ENCODE assay signal across 1 mouse cellular context in genomic region chr8:123628968-123629755, GRCm38 (mm10).
TF ChIP-seq lines count a peak whose summit lies in the region.

No protein-coding gene starts in this region.

TF ChIP-seq in MEL, 35 proteins besides CTCF, POLR2A, EP300 and RAD21 (continued from another document):
- no peak for TF ChIP-seq POLR2AphosphoS2 (IDR thresholded peaks at IDR 0.05; ENCODE audit: low read length)
- TF ChIP-seq SIN3A (IDR thresholded peaks at IDR 0.05; ENCODE audit: low read length), result peak; percentile 78
- TF ChIP-seq SMC3 (IDR thresholded peaks at IDR 0.05; ENCODE audit: low read depth, low read length), result peak; percentile 78
- TF ChIP-seq GATA1 (IDR thresholded peaks at IDR 0.05; ENCODE audit: low read depth, low read length), result no peak
- 0 out of 2 replicates have a peak, but pooled peaks have one; percentile 30 for TF ChIP-seq MAZ (IDR thresholded peaks at IDR 0.05; ENCODE audit: low read depth, low read length)
- TF ChIP-seq UBTF (IDR thresholded peaks at IDR 0.05; ENCODE audit: borderline replicate concordance, insufficient read depth, low read depth, low read length), result no peak
